Mouse (Mus musculus): ENCODE data around the gene H2-Ab1. TPM values are rescaled to one million over a fixed set of nuclear protein-coding genes. Genes with fewer than 3 reads are reported as not detected.
"Not testable (repeated sequence)": the region's sequence is repeated elsewhere in the genome, so short reads cannot be mapped to it uniquely, and the experiment has no call there.

The H2-Ab1 gene
- polyA plus RNA-seq, 1 experiment from 2014 or later: 4.2 TPM

DNA sequence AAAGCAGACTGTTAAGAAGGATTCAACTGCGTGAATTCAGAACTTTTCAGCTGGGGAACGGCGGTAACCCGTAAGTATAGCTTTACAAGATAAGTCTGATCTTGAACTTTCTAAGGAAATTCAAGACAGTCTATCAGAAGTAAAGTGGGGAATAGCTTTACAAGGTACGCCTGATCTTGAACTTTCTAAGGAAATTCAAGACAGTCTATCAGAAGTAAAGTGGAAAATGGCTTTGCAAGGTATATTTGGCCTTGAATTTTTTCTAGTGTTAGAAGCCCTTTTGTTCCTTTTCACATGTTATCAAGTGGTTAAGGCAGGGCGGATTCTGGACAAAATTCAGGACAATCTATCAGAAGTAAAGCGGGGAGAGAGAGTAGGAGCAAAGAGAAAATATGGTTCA, 37.7 kb upstream of the H2-Ab1 start:
- 98% methylated on average over 4 of the region's 7 CpGs for WGBS

DNA sequence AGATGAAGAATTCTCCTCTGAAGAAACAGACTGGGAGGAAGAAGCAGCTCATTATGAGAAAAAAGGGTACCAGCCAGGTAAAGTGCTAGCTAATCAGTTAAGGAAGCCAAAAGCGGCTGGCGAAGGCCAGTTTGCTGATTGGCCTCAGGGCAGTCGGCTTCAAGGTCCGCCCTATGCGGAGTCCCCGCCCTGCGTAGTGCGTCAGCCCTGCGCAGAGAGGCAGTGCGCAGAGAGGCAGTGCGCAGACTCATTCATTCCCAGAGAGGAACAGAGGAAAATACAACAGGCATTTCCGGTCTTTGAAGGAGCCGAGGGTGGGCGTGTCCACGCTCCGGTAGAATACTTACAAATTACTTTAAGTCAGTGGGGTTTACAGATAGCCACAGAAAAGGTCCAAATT, 37.1 kb upstream of the H2-Ab1 start:
- WGBS: 85% methylated on average over 9 of the region's 16 CpGs
- not testable (repeated sequence) for H3K4me1 ChIP-seq

More for the DNA sequence above, 37.7 kb upstream of the H2-Ab1 start:
- H3K27me3 ChIP-seq: peaks cover 20% of the 10 kb centered on the region
- not testable (repeated sequence) for H3K27ac ChIP-seq; H3K9ac ChIP-seq; H3K4me2 ChIP-seq (replicated peaks); H3K9me3 ChIP-seq; H3K4me1 ChIP-seq; ATAC-seq (ENCODE audit: low FRiP score, low read depth); H3K36me3 ChIP-seq; H3K4me3 ChIP-seq

DNA sequence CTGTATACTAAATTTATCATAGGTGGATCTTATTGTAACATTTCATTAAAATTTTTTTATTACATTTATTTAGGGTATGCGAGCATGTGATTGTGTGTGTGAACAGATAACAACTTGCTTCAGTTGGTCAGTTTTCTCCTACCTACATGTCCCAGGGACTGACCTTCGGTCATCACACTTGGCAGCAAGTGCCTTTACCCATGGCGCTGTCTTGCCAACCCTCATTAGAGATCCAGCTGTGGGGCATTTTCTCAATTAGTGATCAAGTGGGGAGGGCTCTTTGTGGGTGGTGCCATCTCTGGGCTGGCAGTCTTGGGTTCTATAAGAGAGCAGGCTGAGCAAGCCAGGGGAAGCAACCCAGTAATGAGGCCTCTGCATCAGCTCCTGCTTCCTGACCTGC, 32.7 kb upstream of the H2-Ab1 start:
- Histone ChIP-seq H3K4me2 (replicated peaks) (no peak overlapping the region), H3K4me3 (no peak overlapping the region), H3K27me3 (no peaks in the 10 kb centered on the region), H3K9ac (no peak overlapping the region), H3K4me1 (no peaks in the 10 kb centered on the region), H3K27ac (no peak overlapping the region), H3K36me3 (no peaks in the 10 kb centered on the region), H3K9me3 (peaks cover 9% of the 10 kb centered on the region; the same call in 1 of the 2 replicates)
- ATAC-seq (ENCODE audit: low FRiP score, low read depth): no peak
- WGBS: 90% methylated on average over 3 of the region's 3 CpGs

More for the DNA sequence above, 37.1 kb upstream of the H2-Ab1 start:
- not testable (repeated sequence) for H3K9ac ChIP-seq; H3K36me3 ChIP-seq; H3K27ac ChIP-seq; H3K4me2 ChIP-seq (replicated peaks); H3K4me3 ChIP-seq; H3K9me3 ChIP-seq; ATAC-seq (ENCODE audit: low FRiP score, low read depth)
- peaks cover 14% of the 10 kb centered on the region for H3K27me3 ChIP-seq

DNA sequence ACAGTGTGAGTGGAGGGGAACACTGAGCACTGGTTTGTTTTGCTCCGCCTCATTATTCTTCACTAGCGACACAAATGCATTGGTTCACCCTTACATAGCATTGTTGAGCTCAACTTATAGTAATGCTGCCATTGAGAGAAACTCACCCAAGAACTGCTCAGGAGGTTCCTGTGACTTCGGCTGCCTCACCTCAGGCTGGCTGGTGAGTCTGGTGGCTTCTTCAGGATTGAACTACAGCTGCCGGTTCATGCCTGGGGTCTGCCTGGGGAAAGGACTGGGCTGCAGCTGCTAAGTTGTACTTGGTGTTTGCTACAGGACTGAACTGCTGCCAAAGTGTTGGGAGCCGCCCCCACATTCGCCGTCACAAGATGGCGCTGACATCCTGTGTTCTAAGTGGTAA, 32.1 kb upstream of the H2-Ab1 start:
- no peaks in the 10 kb centered on the region for H3K4me1 ChIP-seq
- no peak overlapping the region for H3K9ac ChIP-seq
- no peaks in the 10 kb centered on the region for H3K27me3 ChIP-seq
- ATAC-seq (ENCODE audit: low FRiP score, low read depth): no peak
- 93% methylated on average over 8 of the region's 8 CpGs for WGBS
- no peak overlapping the region for H3K4me3 ChIP-seq
- H3K36me3 ChIP-seq: no peaks in the 10 kb centered on the region
- no peak overlapping the region for H3K27ac ChIP-seq
- H3K4me2 ChIP-seq (replicated peaks): no peak overlapping the region
- peaks cover 9% of the 10 kb centered on the region; the same call in 1 of the 2 replicates for H3K9me3 ChIP-seq

DNA sequence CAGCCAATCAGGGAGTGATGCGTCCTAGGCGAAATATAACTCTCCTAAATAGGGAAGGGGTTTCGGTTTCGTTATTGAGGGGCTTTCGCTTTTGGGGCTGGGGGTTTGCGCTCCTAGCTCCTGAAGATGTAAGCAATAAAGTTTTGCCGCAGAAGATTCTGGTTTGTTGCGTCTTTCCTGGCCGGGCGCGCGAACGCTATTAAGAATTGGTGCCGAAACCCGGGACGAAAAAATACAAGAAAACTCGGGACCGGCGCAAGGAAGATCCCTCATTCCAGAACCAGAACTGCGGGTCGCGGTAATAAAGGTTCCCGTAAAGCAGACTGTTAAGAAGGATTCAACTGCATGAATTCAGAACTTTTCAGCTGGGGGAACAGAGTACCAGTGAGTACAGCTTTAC, 31.6 kb upstream of the H2-Ab1 start:
- not testable (repeated sequence) for H3K9ac ChIP-seq; H3K27ac ChIP-seq; H3K27me3 ChIP-seq; H3K4me1 ChIP-seq; H3K4me2 ChIP-seq (replicated peaks); H3K9me3 ChIP-seq; ATAC-seq (ENCODE audit: low FRiP score, low read depth); H3K36me3 ChIP-seq; H3K4me3 ChIP-seq
- WGBS: 97% methylated on average over 15 of the region's 23 CpGs

DNA sequence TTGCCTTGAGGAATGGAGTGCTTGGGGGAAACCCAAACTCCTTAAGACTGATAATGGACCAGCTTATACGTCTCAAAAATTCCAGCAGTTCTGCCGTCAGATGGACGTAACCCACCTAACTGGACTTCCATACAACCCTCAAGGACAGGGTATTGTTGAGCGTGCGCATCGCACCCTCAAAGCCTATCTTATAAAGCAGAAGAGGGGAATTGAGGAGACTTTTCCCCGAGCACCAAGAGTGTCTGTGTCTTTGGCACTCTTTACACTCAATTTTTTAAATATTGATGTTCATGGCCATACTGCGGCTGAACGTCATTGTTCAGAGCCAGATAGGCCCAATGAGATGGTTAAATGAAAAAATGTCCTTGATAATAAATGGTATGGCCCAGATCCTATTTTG, 26.5 kb upstream of the H2-Ab1 start:
- not testable (repeated sequence) for H3K9me3 ChIP-seq

DNA sequence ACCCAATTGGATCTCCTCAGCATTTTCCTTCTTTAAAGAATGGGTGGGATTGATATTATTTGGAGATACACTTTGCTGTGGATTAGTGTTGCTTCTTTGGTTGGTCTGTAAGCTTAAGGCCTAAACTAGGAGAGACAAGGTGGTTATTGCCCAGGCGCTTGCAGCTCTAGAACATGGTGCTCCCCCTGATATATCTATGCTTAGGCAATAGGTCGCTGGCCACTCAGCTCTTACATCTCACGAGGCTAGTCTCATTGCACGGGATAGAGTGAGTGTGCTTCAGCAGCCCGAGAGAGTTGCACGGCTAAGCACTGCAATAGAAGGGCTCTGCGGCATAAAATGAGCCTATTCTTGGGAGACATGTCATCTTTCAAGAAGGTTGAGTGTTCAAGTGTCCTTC, 25.5 kb upstream of the H2-Ab1 start:
- not testable (repeated sequence) for H3K9me3 ChIP-seq; H3K4me2 ChIP-seq (replicated peaks); H3K4me1 ChIP-seq; H3K27me3 ChIP-seq; H3K27ac ChIP-seq; H3K36me3 ChIP-seq; H3K9ac ChIP-seq; ATAC-seq (ENCODE audit: low FRiP score, low read depth); H3K4me3 ChIP-seq
- 83% methylated on average over 7 of the region's 7 CpGs for WGBS

More for the DNA sequence above, 26.5 kb upstream of the H2-Ab1 start:
- H3K36me3 ChIP-seq; ATAC-seq (ENCODE audit: low FRiP score, low read depth); H3K4me2 ChIP-seq (replicated peaks); H3K4me1 ChIP-seq; H3K27me3 ChIP-seq; H3K9ac ChIP-seq; H3K4me3 ChIP-seq; H3K27ac ChIP-seq: not testable (repeated sequence)
- WGBS: 94% methylated on average over 9 of the region's 9 CpGs

DNA sequence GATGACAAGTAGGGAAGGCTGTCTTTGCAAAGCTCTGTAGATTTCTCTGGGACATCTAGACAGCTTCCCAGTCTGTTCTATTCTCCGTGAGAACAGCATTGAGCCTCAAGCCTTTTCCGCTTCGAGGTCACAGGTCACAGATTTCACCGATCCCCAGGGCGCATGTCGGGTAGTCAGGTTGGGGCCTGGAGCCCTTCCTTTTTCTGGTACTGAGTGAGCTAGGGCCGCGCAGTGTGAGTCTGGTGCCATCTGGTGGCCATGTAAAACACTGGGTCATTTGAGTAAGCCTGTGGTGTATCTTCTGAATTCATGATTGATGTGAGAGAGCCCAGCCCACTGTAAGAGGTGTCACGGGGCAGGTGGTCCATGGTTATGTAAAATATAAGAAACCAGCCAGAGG, 22.6 kb upstream of the H2-Ab1 start:
- no peaks in the 10 kb centered on the region for H3K9me3 ChIP-seq
- H3K9ac ChIP-seq: no peak overlapping the region
- WGBS: 45% methylated on average over 9 of the region's 9 CpGs
- H3K27ac ChIP-seq: no peak overlapping the region
- H3K4me3 ChIP-seq: no peak overlapping the region
- no peak for ATAC-seq (ENCODE audit: low FRiP score, low read depth)
- H3K27me3 ChIP-seq: no peaks in the 10 kb centered on the region
- H3K4me1 ChIP-seq: no peaks in the 10 kb centered on the region
- H3K36me3 ChIP-seq: no peaks in the 10 kb centered on the region
- H3K4me2 ChIP-seq (replicated peaks): no peak overlapping the region

DNA sequence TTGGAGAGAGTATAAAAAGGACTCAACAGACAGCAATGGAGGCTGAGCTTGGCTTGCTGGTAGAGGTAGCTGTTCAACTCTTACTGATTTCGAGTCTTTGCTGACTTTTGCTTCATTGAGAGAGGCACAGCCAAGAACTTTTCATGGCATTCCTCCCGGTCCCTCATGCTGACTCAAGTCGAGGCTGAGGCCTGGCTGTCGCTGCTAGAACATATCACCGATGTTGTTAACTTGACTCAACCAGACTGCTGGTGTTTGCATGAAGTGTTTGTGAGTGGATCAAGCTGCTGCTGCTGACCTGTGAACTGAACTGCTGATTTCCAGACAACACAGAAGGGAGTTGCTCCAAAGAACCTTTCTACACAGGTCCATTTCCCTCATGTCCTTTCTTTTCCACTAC, 20.8 kb upstream of the H2-Ab1 start:
- no peaks in the 10 kb centered on the region for H3K27me3 ChIP-seq
- H3K4me1 ChIP-seq: no peaks in the 10 kb centered on the region
- no peak overlapping the region for H3K4me3 ChIP-seq
- peaks cover 3% of the 10 kb centered on the region; the same call in 1 of the 2 replicates for H3K9me3 ChIP-seq
- no peak overlapping the region for H3K4me2 ChIP-seq (replicated peaks)
- H3K36me3 ChIP-seq: no peaks in the 10 kb centered on the region
- ATAC-seq (ENCODE audit: low FRiP score, low read depth): no peak
- no peak overlapping the region for H3K27ac ChIP-seq
- no peak overlapping the region for H3K9ac ChIP-seq
- 82% methylated on average over 5 of the region's 5 CpGs for WGBS

DNA sequence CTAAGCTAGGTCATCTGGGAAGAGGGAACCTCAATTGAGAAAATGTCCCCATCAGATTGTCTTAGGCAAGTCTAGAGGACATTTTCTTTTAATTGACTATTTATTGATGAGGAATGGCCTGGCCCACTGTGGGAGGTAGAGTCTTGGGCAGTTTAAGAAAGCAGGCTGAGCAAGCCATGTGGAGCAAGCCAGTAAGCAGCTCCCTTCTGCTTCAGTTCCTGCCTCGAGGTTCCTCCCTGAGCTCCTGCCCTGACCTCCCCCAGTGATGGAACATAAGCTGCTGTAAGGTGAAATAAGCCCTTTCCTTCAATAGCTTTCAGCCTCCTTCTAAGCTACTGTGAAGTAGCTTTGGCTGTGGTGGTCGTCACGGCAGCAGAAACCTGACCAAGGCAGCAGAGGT, 19.7 kb upstream of the H2-Ab1 start:
- H3K9ac ChIP-seq: no peak overlapping the region
- H3K9me3 ChIP-seq: peaks cover 9% of the 10 kb centered on the region; the same call in 1 of the 2 replicates
- no peak for ATAC-seq (ENCODE audit: low FRiP score, low read depth)
- no peak overlapping the region for H3K27ac ChIP-seq
- WGBS: 85% methylated on average over 3 of the region's 3 CpGs
- H3K4me2 ChIP-seq (replicated peaks): no peak overlapping the region
- H3K36me3 ChIP-seq: no peaks in the 10 kb centered on the region
- no peaks in the 10 kb centered on the region for H3K27me3 ChIP-seq
- no peaks in the 10 kb centered on the region for H3K4me1 ChIP-seq
- H3K4me3 ChIP-seq: no peak overlapping the region

DNA sequence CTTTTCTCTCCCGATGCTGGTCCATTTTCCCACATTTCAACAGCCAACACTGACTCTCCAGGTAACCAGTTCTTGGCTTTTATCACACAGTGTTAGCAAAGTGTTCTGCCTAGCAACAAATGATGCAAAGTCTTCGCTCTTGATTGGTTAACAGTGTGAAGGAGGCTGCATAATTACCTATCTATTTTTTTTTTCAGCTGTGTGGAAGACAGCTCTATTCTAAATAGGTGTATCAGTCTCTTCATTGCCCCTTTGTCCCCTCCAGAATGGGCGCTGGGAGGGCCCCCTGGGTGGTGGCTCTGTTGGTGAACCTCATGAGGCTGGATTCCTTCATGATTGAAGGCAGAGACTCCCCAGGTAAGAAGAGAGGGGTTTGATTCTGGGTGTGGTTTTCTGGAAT, 18.8 kb upstream of the H2-Ab1 start, which contains the start of gene H2-Ob:
TSS of gene H2-Ob (plus strand) at position 198 of the 400 bp plus-strand sequence.
- Histone ChIP-seq H3K9me3 (peaks cover 9% of the 10 kb centered on the region; the same call in 1 of the 2 replicates), H3K4me3 (no peak within 1 kb of the TSS), H3K4me1 (no peaks in the 10 kb centered on the region), H3K27me3 (no peaks in the 10 kb centered on the region), H3K4me2 (replicated peaks) (no peak within 1 kb of the TSS), H3K9ac (no peak within 1 kb of the TSS), H3K36me3 (no peaks in the 10 kb centered on the region), H3K27ac (no peak within 1 kb of the TSS)
- ATAC-seq (ENCODE audit: low FRiP score, low read depth): no peak
- 63% methylated on average over 3 of the region's 3 CpGs for WGBS

DNA sequence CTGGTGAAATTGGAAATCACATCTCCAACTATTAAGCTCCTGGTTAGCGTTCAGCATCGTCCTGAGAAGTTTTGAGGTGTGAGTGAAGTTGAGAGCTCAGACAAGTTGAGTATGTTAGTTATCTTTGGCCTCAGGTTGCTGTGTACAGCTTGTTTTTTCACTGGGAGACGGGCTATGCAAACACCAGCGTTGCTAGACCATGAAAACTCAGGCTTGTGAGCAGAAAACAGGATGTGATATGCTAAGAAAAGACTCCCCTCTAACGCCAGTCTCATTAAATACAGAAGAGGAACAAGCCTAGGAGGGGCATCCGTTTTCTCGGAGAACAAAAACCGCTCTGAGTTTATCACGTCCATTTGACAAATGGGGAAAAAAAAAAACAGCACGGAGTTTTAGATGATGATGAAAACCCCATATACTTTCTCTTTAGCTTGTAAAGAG, 17.9 kb upstream of the H2-Ab1 start:
- H3K9ac ChIP-seq: no peak overlapping the region
- no peaks in the 10 kb centered on the region for H3K4me1 ChIP-seq
- H3K36me3 ChIP-seq: no peaks in the 10 kb centered on the region
- H3K4me3 ChIP-seq: no peak overlapping the region
- 65% methylated on average over 10 of the region's 10 CpGs for WGBS
- H3K27me3 ChIP-seq: no peaks in the 10 kb centered on the region
- ATAC-seq (ENCODE audit: low FRiP score, low read depth): no peak
- no peak overlapping the region for H3K27ac ChIP-seq
- H3K9me3 ChIP-seq: peaks cover 9% of the 10 kb centered on the region; the same call in 1 of the 2 replicates
- H3K4me2 ChIP-seq (replicated peaks): no peak overlapping the region

DNA sequence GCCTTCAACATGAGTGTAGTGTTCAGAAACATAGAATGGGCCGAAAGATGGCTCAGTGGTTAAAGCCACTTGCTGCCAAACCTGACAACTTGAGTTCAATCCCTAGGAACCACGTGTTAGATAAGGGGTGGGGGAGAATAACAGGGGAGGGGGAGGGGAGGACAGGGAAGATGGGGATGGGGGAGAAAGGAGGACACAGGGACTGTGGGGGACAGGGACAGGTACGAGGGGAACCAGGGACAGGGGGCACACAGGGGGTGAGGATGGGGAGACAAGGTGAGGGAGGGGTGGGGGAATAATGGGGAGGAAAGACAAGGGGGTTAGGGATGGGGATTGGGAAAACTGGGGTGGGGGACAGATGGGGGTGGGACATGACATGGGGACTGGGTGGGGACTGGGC, 17.1 kb upstream of the H2-Ab1 start:
- H3K9me3 ChIP-seq: peaks cover 9% of the 10 kb centered on the region; the same call in 1 of the 2 replicates
- H3K4me2 ChIP-seq (replicated peaks): no peak overlapping the region
- H3K27me3 ChIP-seq: no peaks in the 10 kb centered on the region
- H3K36me3 ChIP-seq: no peaks in the 10 kb centered on the region
- no peak overlapping the region for H3K27ac ChIP-seq
- no peak for ATAC-seq (ENCODE audit: low FRiP score, low read depth)
- no peaks in the 10 kb centered on the region for H3K4me1 ChIP-seq
- WGBS: 67% methylated on average over 3 of the region's 3 CpGs
- H3K9ac ChIP-seq: no peak overlapping the region
- no peak overlapping the region for H3K4me3 ChIP-seq
